Mouse (Mus musculus) forebrain, embryonic 15.5 days (tissue): ENCODE data around the gene Gna15. TPM values are rescaled to one million over a fixed set of nuclear protein-coding genes. Genes with fewer than 3 reads are reported as not detected.

Experiments
- ATAC-seq: fragments of 200-750 bp; cut with Nextera tagmentation; replicated peaks from 2 replicates; pipeline ENCODE4 v1.8.0; 2017; ENCODE audit warnings: mild to moderate bottlenecking, moderate TSS enrichment, moderate library complexity
- H3K27ac ChIP-seq: fragments of 300-500 bp; sonication (generic); replicated peaks from 2 replicates; pipeline ENCODE4 v1.5.1; 2015; ENCODE audit warnings: mild to moderate bottlenecking, inconsistent platforms
- H3K27me3 ChIP-seq: fragments of 300-500 bp; sonication (generic); 2 replicates; pipeline ENCODE4 v1.6.1; 2015; ENCODE audit warnings: inconsistent platforms
- H3K36me3 ChIP-seq: fragments of 300-500 bp; sonication (generic); 2 replicates; pipeline ENCODE4 v1.6.1; 2015; ENCODE audit warnings: mild to moderate bottlenecking, inconsistent platforms
- H3K4me1 ChIP-seq: fragments of 300-500 bp; sonication (generic); 2 replicates; pipeline ENCODE4 v1.6.1; 2015; ENCODE audit warnings: inconsistent platforms
- H3K4me2 ChIP-seq: fragments of 300-500 bp; sonication (generic); replicated peaks from 2 replicates; pipeline ENCODE4 v1.6.1; 2015; ENCODE audit warnings: mild to moderate bottlenecking, inconsistent platforms
- H3K4me3 ChIP-seq: fragments of 300-500 bp; sonication (generic); 2 replicates; pipeline ENCODE4 v1.5.1; 2015; ENCODE audit warnings: mild to moderate bottlenecking, inconsistent platforms
- H3K9ac ChIP-seq: fragments of 300-500 bp; sonication (generic); replicated peaks from 2 replicates; pipeline ENCODE4 v1.6.1; 2015; ENCODE audit warnings: mild to moderate bottlenecking, inconsistent platforms
- H3K9me3 ChIP-seq: fragments of 300-500 bp; sonication (generic); 2 replicates; pipeline ENCODE4 v1.6.1; 2016; ENCODE audit warnings: inconsistent platforms
- WGBS: fragments of 180-500 bp; shearing (Covaris S2); methylation state at CpG from one replicate; pipeline ENCODE4 v1.1.7; 2015; ENCODE audit warnings: mixed read lengths; 5-methylcytosine and 5-hydroxymethylcytosine counted together
- polyA plus RNA-seq: library from polyadenylated mRNA; unstranded; fragments of >200 nt; fragmentation: Nextera tagmentation; extraction: Ambion mirVana; gene quantifications from 2 replicates; pipeline ENCODE4 v1.2.1, GENCODE M21; 2015

Gna15 gene
- 0.57 and 0.84 TPM in 2 replicates for polyA plus RNA-seq

DNA sequence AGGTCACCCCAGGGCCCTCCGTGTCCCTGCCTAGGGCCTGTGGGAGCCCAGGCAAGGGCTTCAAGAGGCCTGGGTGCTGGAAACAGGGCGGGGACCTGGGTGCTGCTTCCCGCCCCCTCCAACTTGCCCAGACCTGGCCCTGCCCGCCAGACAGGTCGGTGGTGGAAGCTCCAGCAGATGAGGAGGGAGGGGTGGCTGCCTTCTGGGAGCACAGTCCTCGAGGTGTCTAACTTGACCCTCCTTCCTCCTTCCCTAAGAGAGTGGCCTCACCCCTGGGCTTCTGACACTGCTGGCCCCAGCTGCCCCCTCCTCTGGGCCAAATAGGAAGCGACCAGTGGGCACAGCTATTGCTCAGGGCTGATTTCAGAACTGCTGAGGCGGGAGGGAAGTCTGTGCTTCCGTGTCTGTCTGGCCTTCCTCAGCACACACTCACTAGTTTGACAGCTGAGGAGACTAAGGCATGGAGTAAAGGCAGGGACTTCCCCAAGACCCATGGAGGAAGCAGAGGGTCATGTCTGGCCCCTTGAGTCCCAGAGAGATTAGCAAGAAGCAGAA is at the start of gene Gna15:
Gene Gna15 (minus strand): TSS at position 175 of the 555 bp plus-strand sequence.
- Histone ChIP-seq H3K4me2 (no peak within 1 kb of the TSS), H3K27ac (no peak within 1 kb of the TSS), H3K9me3 (no peaks in the 10 kb centered on the region), H3K4me1 (no peaks in the 10 kb centered on the region), H3K4me3 (no peak within 1 kb of the TSS), H3K27me3 (0 out of 2 replicates have a peak, but pooled peaks cover 3% of the 10 kb centered on the region), H3K9ac (no peak within 1 kb of the TSS), H3K36me3 (peaks cover 3% of the 10 kb centered on the region; the same call in 1 of the 2 replicates)
- no peak for ATAC-seq
- WGBS: 24% methylated on average over 8 of the region's 9 CpGs

DNA sequence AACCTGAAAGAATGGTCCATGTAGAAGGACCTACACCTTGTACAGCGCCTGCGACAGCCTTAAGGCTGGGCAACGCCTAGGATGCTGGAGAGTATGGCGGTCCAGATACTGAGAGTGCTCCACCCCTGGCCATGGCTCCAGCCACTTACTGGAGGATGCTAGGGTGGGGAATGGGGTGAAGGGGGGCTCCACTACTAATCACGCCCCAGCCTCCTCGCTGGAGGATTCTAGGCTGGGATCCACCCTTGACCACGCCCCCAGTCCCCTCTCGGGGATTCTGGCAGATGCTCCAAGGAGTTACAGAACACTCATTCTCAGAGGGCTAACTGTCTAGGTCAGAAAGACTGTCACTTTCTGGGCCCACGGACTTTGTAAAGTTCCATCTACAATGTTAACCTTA is 49.0 kb upstream of the Gna15 start:
- H3K9me3 ChIP-seq: no peaks in the 10 kb centered on the region
- H3K4me1 ChIP-seq: peaks cover 73% of the 10 kb centered on the region
- no peaks in the 10 kb centered on the region for H3K36me3 ChIP-seq
- no peak for ATAC-seq
- 4% methylated on average over 9 of the region's 9 CpGs for WGBS
- no peak overlapping the region for H3K4me2 ChIP-seq
- H3K4me3 ChIP-seq: no peak overlapping the region
- H3K9ac ChIP-seq: no peak overlapping the region
- peaks cover 45% of the 10 kb centered on the region for H3K27me3 ChIP-seq
- no peak overlapping the region for H3K27ac ChIP-seq

DNA sequence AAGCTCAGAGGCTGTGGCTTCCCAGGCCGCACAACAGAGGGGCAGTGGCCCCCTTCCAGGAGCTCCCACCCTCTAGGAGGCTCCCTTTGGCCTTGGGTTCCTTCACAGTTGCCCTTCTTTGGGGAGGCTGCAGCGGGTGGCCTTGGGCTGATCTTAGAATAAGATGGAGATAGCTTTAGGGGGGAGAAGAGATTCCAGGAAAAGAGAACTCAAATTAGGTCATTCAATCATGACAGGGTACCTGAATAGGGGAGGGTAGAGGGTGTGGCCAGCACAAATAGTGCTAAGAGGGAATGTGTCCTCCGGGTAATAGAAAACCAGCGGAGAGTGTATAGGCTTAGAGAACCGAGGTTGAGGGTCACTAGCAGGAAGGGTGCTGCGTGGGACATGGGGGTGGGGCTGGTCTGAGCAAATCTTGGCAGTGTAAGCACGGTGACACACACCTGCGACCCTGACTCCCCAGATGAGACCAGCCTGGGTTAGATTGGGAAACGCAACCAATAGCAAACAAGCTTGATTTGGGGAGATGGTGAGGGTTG is 48.2 kb upstream of the Gna15 start:
- Histone ChIP-seq H3K27me3 (peaks cover 48% of the 10 kb centered on the region), H3K9ac (peak overlapping the region; percentile 25; the same call in 1 of the 2 replicates), H3K36me3 (no peaks in the 10 kb centered on the region), H3K4me1 (peaks cover 78% of the 10 kb centered on the region), H3K4me2 (peak overlapping the region; percentile 89), H3K4me3 (peak overlapping the region; percentile 47), H3K27ac (peak overlapping the region; percentile 24; the same call in 1 of the 2 replicates), H3K9me3 (no peaks in the 10 kb centered on the region)
- ATAC-seq: 0 out of 2 replicates have a peak, but pooled peaks have one; percentile 1
- 5% methylated on average over 9 of the region's 9 CpGs for WGBS

DNA sequence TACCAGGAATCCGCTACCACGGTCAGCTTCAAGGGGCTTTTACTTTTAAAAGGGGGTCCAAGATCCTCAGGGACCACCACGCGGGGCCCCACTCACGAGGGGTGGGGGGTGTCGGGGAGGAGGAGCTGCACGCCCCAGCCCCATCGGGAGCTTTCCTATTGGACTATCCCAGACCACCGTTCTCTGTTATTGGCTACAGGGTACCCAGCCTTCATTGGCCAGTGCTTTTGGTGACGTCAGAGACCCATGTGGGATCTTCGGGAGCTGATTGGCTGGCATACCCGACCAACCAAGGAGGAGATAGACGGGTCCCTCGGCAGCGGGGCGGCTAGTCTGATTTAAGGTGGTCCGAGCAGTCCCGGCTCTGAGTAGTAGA is 47.5 kb upstream of the Gna15 start:
- peak; percentile 93 for ATAC-seq
- H3K9ac ChIP-seq: peak overlapping the region; percentile 36

DNA sequence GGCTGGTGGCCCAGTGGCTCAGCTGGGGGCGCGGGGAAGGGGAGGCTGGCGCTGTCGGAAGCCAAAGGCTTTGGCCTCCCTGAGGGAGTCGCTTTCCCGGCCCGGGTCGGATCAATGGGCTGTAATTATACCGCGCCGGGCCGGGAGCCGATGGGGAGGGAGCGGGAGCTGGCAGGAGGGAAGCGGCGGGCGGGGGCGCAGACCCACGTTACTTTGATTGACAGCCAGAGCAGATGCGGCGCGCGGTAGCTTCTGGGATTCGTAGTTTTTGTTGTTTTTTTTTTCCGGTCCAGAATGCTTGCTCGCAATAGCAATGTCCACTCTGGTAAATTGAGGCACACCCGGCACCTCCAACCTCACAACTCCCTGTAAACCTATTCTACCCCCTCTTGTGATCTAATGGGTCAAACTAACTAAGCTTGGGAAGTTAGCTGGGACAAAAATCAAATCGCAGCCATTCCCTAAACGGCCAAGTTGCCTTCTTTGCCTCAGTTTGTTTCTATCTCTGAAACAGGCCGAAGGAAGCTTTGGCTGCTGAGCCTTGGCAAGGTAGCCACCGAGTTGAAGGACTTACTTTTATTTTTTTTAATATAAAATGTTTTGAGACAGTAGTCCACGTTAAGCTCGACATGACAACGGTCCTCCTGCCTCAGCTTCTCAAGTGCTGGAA is 46.9 kb upstream of the Gna15 start:
- Histone ChIP-seq H3K9me3 (no peaks in the 10 kb centered on the region), H3K4me3 (peak overlapping the region; percentile 47), H3K27ac (peak overlapping the region; percentile 91), H3K27me3 (peaks cover 43% of the 10 kb centered on the region), H3K36me3 (peaks cover 9% of the 10 kb centered on the region), H3K9ac (peak overlapping the region; percentile 36), H3K4me1 (peaks cover 73% of the 10 kb centered on the region), H3K4me2 (peak overlapping the region; percentile 89)
- ATAC-seq: peak; percentile 67
- under 1% methylated on average over 33 of the region's 34 CpGs for WGBS

More for the DNA sequence above, 47.5 kb upstream of the Gna15 start:
- H3K4me2 ChIP-seq: peak overlapping the region; percentile 89
- H3K9me3 ChIP-seq: no peaks in the 10 kb centered on the region
- peak overlapping the region; percentile 47 for H3K4me3 ChIP-seq
- H3K4me1 ChIP-seq: peaks cover 78% of the 10 kb centered on the region
- H3K27me3 ChIP-seq: peaks cover 48% of the 10 kb centered on the region
- H3K36me3 ChIP-seq: peaks cover 4% of the 10 kb centered on the region; the same call in 1 of the 2 replicates
- WGBS: under 1% methylated on average over 18 of the region's 18 CpGs
- peak overlapping the region; percentile 91 for H3K27ac ChIP-seq

DNA sequence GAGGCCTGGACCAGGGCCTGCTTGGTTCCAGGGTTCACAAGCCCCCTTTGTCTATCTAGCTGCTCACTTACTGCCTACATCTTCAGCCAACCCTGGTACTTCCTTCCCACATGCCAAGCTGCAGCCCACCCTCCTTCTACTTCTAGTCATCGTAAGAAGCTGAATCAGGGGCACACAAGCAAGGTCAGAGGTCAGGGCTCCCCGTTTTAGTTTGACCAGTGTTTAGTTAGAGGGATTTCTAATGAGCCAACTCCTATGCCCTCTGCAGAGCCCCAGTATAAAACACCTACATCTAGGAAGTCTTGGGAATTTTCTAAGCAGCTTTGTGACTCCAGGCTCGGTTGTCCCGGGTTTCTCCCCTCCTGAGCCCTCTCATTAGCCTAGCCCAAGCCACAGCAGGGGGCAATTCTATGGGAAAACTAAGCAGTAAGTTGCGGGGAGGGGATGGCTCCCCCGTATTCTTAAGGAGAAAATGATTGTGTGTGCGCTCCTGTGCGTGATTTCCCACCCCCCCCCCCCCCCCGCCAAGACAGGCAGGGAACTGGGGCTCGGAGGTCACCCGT is 46.3 kb upstream of the Gna15 start:
- peak; percentile 18; the same call in 1 of the 2 replicates for ATAC-seq
- peaks cover 67% of the 10 kb centered on the region for H3K4me1 ChIP-seq
- H3K4me3 ChIP-seq: peak overlapping the region; percentile 47
- peak overlapping the region; percentile 22; the same call in 1 of the 2 replicates for H3K9ac ChIP-seq
- no peaks in the 10 kb centered on the region for H3K9me3 ChIP-seq
- H3K4me2 ChIP-seq: peak overlapping the region; percentile 89
- 0% methylated on average over 9 of the region's 11 CpGs for WGBS
- peak overlapping the region; percentile 91 for H3K27ac ChIP-seq
- peaks cover 16% of the 10 kb centered on the region for H3K36me3 ChIP-seq
- peaks cover 41% of the 10 kb centered on the region for H3K27me3 ChIP-seq

DNA sequence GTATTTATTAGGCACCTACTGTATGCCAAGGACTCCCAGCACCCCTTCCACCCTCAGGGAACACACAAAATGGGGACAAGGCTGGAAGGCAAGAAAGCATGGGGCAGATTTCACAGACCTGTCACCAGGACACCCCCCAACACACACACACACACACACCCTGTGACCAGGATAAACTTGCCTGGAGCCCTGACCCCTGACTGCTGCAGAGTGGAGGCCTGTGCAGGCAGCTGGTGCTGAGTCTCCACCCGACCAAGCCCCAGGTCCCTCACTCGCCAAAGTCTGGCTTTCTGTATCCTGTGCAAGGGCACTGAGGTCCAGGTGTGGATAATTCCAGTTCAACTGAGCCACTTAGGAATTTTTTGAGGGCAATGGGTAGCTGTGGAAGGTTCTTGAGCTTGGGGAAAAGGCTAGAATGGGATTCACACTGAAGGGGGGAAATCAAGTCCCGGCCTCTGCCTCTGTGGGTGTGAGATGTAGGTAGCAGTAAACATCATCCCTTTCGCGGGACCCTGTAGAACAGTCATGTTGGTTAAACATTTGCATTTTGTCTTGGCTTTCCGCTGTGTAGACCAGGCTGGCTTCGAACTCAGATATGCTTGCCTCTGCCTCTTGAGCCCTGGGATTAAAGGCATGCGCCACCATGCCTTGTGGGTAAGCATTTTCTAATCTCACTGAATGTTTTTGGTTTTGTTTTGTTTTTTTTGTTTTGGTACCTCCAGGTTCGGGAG is 45.6 kb upstream of the Gna15 start:
- Histone ChIP-seq H3K27ac (peak overlapping the region; percentile 91; the same call in 1 of the 2 replicates), H3K36me3 (peaks cover 22% of the 10 kb centered on the region), H3K27me3 (peaks cover 46% of the 10 kb centered on the region), H3K4me3 (no peak overlapping the region), H3K9me3 (no peaks in the 10 kb centered on the region), H3K4me2 (no peak overlapping the region), H3K9ac (no peak overlapping the region), H3K4me1 (peaks cover 62% of the 10 kb centered on the region)
- ATAC-seq: no peak
- WGBS: 29% methylated on average over 9 of the region's 9 CpGs

DNA sequence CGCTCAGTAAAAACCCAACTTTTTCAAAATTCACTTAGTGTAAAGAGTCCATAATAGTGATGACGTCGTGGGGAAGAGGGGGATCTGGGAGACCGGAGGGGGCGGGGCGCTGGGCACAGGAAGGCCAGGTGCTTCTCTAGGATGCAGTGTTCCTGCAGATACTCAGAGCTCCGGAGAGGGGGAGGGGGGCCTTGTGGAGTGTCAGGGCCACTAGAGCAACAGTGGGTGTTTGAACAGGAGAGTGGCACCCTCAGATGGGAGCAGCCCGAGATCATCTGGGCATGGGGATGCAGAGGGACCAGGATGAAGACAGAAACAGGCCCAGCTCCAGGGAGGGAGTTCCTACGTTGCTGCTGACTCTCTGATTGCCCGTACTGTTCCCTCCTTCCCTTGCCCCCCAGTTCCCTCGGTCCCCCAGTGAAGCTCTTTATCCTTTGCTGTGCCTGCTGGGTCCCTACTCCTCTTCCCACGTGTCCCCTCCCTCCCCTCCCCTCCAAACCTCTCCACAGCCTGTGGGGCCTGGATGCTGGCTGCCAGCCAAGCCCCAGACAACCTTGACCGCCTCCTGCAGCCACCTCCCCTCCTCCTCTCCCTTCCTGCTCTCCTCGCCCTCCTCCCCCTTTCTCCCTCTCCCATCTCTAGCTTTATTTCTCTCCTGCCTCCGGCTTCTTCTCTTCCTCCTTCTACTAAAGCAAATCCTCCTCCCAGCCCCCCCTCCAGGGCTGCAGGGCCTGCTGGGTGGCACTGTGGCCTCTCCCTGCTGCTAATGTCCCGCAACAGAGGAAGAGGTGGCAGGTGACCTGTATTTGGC is 44.6 kb upstream of the Gna15 start:
- ATAC-seq: no peak
- Histone ChIP-seq H3K9me3 (no peaks in the 10 kb centered on the region), H3K4me2 (no peak overlapping the region; the same call in none of the 2 replicates), H3K9ac (no peak overlapping the region; the same call in 1 of the 2 replicates), H3K4me1 (peaks cover 67% of the 10 kb centered on the region), H3K27ac (peak overlapping the region; percentile 33; the same call in 1 of the 2 replicates), H3K27me3 (peaks cover 35% of the 10 kb centered on the region), H3K36me3 (peaks cover 29% of the 10 kb centered on the region), H3K4me3 (no peak overlapping the region)
- 4% methylated on average over 16 of the region's 16 CpGs for WGBS

DNA sequence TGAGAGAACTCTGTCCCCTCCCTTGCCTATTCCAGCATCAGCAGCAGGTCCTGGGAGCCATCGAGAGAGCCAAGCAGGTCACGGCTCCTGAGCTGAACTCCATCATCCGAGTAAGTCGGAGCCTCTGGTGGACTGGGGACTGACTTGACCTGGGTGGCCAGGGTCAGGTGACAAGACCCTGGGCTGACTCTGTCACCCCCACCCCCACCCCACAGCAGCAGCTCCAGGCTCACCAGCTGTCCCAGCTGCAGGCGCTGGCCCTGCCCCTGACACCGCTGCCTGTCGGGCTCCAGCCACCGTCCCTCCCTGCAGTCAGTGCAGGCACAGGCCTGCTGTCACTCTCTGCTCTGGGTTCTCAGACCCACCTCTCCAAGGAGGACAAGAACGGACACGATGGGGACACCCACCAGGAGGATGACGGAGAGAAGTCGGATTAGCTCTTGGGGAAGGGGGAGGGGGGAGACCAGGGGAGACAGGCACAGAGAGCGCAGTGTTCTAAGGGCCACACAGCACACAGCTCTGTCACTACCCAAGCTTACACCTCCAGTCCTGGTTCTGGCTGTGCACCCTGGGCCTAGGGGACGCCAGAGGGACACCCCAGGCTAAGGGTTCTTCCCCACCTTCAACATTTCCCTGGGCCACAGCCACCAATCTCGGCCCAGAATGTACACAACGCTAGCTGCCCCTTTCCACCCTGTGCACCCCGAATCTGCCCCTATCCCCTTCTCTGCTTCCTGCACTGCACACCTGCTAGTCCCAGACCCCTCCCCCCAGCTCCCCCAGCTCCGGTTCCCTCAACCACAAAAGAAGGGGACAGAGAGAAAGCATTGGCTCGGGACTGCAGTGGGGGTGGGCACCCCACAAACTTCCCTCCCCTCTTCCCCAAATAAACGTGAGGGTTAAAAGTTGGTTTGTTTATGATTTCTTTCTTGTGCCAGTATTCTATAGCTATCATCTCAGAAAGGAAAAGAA is 41.5 kb upstream of the Gna15 start:
- no peak for ATAC-seq
- H3K27ac ChIP-seq: no peak overlapping the region
- no peaks in the 10 kb centered on the region for H3K9me3 ChIP-seq
- H3K36me3 ChIP-seq: peaks cover 29% of the 10 kb centered on the region
- peaks cover 21% of the 10 kb centered on the region; the same call in 1 of the 2 replicates for H3K27me3 ChIP-seq
- 42% methylated on average over 20 of the region's 20 CpGs for WGBS
- H3K4me1 ChIP-seq: peaks cover 68% of the 10 kb centered on the region
- H3K9ac ChIP-seq: no peak overlapping the region
- no peak overlapping the region for H3K4me2 ChIP-seq
- no peak overlapping the region for H3K4me3 ChIP-seq

DNA sequence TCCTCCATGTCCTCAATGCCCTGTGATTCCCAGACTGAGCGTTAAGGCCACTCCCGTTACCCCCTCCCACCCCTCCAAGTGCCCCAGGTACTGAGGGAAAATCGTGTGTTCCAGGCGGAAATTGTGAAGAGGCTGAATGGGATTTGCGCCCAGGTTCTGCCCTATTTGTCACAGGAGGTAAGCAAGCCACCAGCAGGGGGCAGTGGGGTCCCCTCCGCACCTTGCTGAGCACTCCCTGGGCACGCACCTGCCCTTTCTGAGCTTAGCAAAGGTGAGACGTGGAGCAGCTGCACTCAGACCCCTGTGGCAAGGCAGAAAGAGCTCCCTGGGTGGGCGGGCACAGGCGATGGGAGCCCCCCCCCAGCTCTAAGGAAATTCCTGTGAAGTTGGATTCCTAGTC is 40.7 kb upstream of the Gna15 start:
- no peak overlapping the region for H3K4me2 ChIP-seq
- no peak overlapping the region for H3K9ac ChIP-seq
- H3K27ac ChIP-seq: no peak overlapping the region
- no peaks in the 10 kb centered on the region for H3K9me3 ChIP-seq
- H3K4me3 ChIP-seq: no peak overlapping the region
- ATAC-seq: no peak
- WGBS: 23% methylated on average over 10 of the region's 10 CpGs
- H3K36me3 ChIP-seq: peaks cover 29% of the 10 kb centered on the region
- peaks cover 21% of the 10 kb centered on the region; the same call in 1 of the 2 replicates for H3K27me3 ChIP-seq
- H3K4me1 ChIP-seq: peaks cover 63% of the 10 kb centered on the region
